Mouse (Mus musculus) CH12.LX (cell line): ENCODE measurements at regions not wholly inside any gene's neighbourhood (a gene's known extent, or its start where the extent isn't known, plus 50 kb on each side); places are given as distances from the start of the nearest gene placed in this dataset.

Source experiments
- CTCF ChIP-seq, 2 experiments: IDR thresholded peaks in 1 of 2; conservative IDR thresholded peaks in 1 of 2; 2 replicates each; pipeline ENCODE4 v1.5.1; 2011 to 2012; ENCODE audit warnings: low read depth in 2 of 2, low read length in 2 of 2, improper control_type of control experiment in 1 of 2, inconsistent platforms in 1 of 2, mild to moderate bottlenecking in 1 of 2, moderate library complexity in 1 of 2
- EP300 ChIP-seq: IDR thresholded peaks from 2 replicates; pipeline ENCODE4 v1.6.1; 2011; ENCODE audit warnings: low read length, improper control_type of control experiment
- JUND ChIP-seq: conservative IDR thresholded peaks from 2 replicates; pipeline ENCODE4 v1.6.1; 2011; ENCODE audit warnings: low read depth, low read length, improper control_type of control experiment
- MXI1 ChIP-seq: IDR thresholded peaks from 2 replicates; pipeline ENCODE4 v1.6.1; 2011; ENCODE audit warnings: mild to moderate bottlenecking, low read depth, low read length, improper control_type of control experiment
- POLR2A ChIP-seq: IDR thresholded peaks from 2 replicates; pipeline ENCODE4 v1.6.1; 2011; ENCODE audit warnings: low read depth, mild to moderate bottlenecking, improper control_type of control experiment, low read length
- USF2 ChIP-seq: conservative IDR thresholded peaks from 2 replicates; pipeline ENCODE4 v1.6.1; 2011; ENCODE audit warnings: low read depth, low read length, improper control_type of control experiment
- ZNF384 ChIP-seq: IDR thresholded peaks from 2 replicates; pipeline ENCODE4 v1.6.1; 2012; ENCODE audit warnings: low read depth, low read length, improper control_type of control experiment, inconsistent platforms

DNA sequence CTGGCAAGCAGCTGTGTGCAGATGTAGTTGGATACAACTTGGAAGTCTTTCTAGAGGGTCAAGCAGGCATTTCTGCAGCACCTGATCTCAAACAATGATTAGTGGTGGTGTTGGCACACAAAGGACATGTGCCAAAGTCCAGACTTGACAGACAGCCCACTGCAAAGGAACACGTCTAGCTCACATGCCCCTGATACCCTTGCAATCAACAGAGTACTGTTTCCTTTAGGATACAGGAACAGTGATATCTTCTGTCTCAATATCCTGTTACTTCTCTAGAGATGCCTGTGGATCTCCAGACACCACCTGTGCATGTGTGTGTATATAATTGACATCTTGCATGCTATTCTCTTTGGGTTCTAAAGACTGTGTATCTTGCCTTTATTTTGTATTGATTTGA is 267.8 kb downstream of the Adra2a start:
- TF ChIP-seq CTCF (conservative IDR thresholded peaks at IDR 0.05 in 1 of 2, IDR thresholded peaks at IDR 0.05 in 1 of 2; ENCODE audit: low read depth in 2 of 2, low read length in 2 of 2) (no peak), ZNF384 (no peak), JUND (no peak), POLR2A (no peak), EP300 (no peak), MXI1 (no peak), USF2 (no peak)
